Mouse (Mus musculus) lung, postnatal 0 days (tissue): Measurements from ENCODE around the gene Rps6ka5. TPM values are rescaled to one million over a fixed set of nuclear protein-coding genes. Genes with fewer than 3 reads are reported as not detected.

ENCODE experiments used
- ATAC-seq: fragments of 200-750 bp; cut with Nextera tagmentation; 2 replicates; pipeline ENCODE4 v1.8.0; 2017; ENCODE audit warnings: moderate library complexity
- DNase-seq: peaks from one replicate; pipeline ENCODE4 v3.0.0-alpha.2; 2016; ENCODE audit warnings: low spot score
- H3K27ac ChIP-seq: fragments of 300-500 bp; sonication (generic); 2 replicates; pipeline ENCODE4 v1.5.1; 2014; ENCODE audit warnings: antibody characterized with exemption, mild to moderate bottlenecking, low read length, mixed read lengths
- H3K27me3 ChIP-seq: fragments of 300-500 bp; sonication (generic); replicated peaks from 2 replicates; pipeline ENCODE4 v1.6.1; 2014; ENCODE audit warnings: low read length, mixed read lengths; ENCODE audit not compliant: insufficient read depth
- H3K36me3 ChIP-seq: fragments of 300-500 bp; sonication (generic); 2 replicates; pipeline ENCODE4 v1.6.1; 2014; ENCODE audit warnings: low read length, mixed read lengths; ENCODE audit not compliant: insufficient read depth
- H3K4me1 ChIP-seq: fragments of 300-500 bp; sonication (generic); 2 replicates; pipeline ENCODE4 v1.6.1; 2014; ENCODE audit warnings: antibody characterized with exemption, low read depth, low read length, mixed read lengths; ENCODE audit not compliant: insufficient read depth
- H3K4me2 ChIP-seq: fragments of 300-500 bp; sonication (generic); replicated peaks from 2 replicates; pipeline ENCODE4 v1.6.1; 2014; ENCODE audit warnings: low read depth, mild to moderate bottlenecking, low read length, moderate library complexity, mixed read lengths
- H3K4me3 ChIP-seq: fragments of 300-500 bp; sonication (generic); 2 replicates; pipeline ENCODE4 v1.5.1; 2014; ENCODE audit warnings: low read depth, low read length
- H3K9ac ChIP-seq: fragments of 300-500 bp; sonication (generic); replicated peaks from 2 replicates; pipeline ENCODE4 v1.6.1; 2014; ENCODE audit warnings: low read depth, mild to moderate bottlenecking
- H3K9me3 ChIP-seq: fragments of 300-500 bp; sonication (generic); 2 replicates; pipeline ENCODE4 v1.6.1; 2016; ENCODE audit warnings: low read length, mixed read lengths
- CTCF ChIP-seq: IDR thresholded peaks from 2 replicates; pipeline ENCODE4 v1.5.1; 2016; ENCODE audit warnings: antibody characterized with exemption, mild to moderate bottlenecking
- EP300 ChIP-seq: IDR thresholded peaks from 2 replicates; pipeline ENCODE4 v1.6.1; 2016; ENCODE audit warnings: antibody characterized with exemption, mild to moderate bottlenecking, control low read depth
- WGBS: fragments of 180-500 bp; shearing (Covaris S2); extraction: QIAGEN DNeasy Blood & Tissue Kit; methylation state at CpG from one replicate; pipeline ENCODE4 v1.1.7; 2014; 5-methylcytosine and 5-hydroxymethylcytosine counted together
- polyA plus RNA-seq: library from polyadenylated mRNA; unstranded; fragments of >200 nt; fragmentation: Nextera tagmentation; extraction: Ambion mirVana; gene quantifications from 2 replicates; pipeline ENCODE4 v1.2.1, GENCODE M21; 2015

Gene Rps6ka5
- polyA plus RNA-seq, 1 experiment from 2014 or later: 2.3 TPM

- no peaks in the 10 kb centered on the region for H3K36me3 ChIP-seq
- WGBS: 65% methylated on average over 7 of the region's 7 CpGs
- no peaks in the 10 kb centered on the region for H3K27me3 ChIP-seq
- DNase-seq (no peak), ATAC-seq (no peak)
- H3K27ac ChIP-seq: no peak overlapping the region
- no peak overlapping the region for H3K9ac ChIP-seq
- no peaks in the 10 kb centered on the region for H3K9me3 ChIP-seq
- H3K4me1 ChIP-seq: no peaks in the 10 kb centered on the region
- H3K4me2 ChIP-seq: no peak overlapping the region
- no peak for TF ChIP-seq EP300
- TF ChIP-seq CTCF: no peak
- no peak overlapping the region for H3K4me3 ChIP-seq
These were observed 45.0 kb downstream of the Rps6ka5 start for GRCm38 (mm10) chr12:100681752-100682151.

GRCm38 (mm10) chr12:100681241-100681640 is 45.5 kb downstream of the Rps6ka5 start:
- Histone ChIP-seq H3K4me1 (no peaks in the 10 kb centered on the region), H3K27ac (no peak overlapping the region), H3K9ac (no peak overlapping the region), H3K4me3 (no peak overlapping the region), H3K4me2 (no peak overlapping the region), H3K36me3 (no peaks in the 10 kb centered on the region), H3K9me3 (no peaks in the 10 kb centered on the region), H3K27me3 (no peaks in the 10 kb centered on the region)
- TF ChIP-seq EP300 (no peak), CTCF (no peak)
- WGBS: 58% methylated on average over 1 of the region's 1 CpGs
- DNase-seq (no peak), ATAC-seq (no peak)

GRCm38 (mm10) chr12:100680676-100681075 is 46.1 kb downstream of the Rps6ka5 start:
- ATAC-seq: no peak
- WGBS: 83% methylated on average over 5 of the region's 5 CpGs
- TF ChIP-seq CTCF (no peak), EP300 (no peak)

GRCm38 (mm10) chr12:100670647-100671199 is 56.1 kb downstream of the Rps6ka5 start:
- no peaks in the 10 kb centered on the region for H3K4me1 ChIP-seq
- H3K27ac ChIP-seq: no peak overlapping the region
- H3K9ac ChIP-seq: no peak overlapping the region
- no peaks in the 10 kb centered on the region for H3K9me3 ChIP-seq
- no peak for TF ChIP-seq EP300
- no peak for TF ChIP-seq CTCF
- ATAC-seq (no peak), DNase-seq (no peak)
- H3K36me3 ChIP-seq: no peaks in the 10 kb centered on the region
- no peak overlapping the region for H3K4me3 ChIP-seq
- H3K27me3 ChIP-seq: no peaks in the 10 kb centered on the region
- WGBS: 72% methylated on average over 2 of the region's 2 CpGs
- H3K4me2 ChIP-seq: no peak overlapping the region

More at GRCm38 (mm10) chr12:100680676-100681075, 46.1 kb downstream of the Rps6ka5 start:
- no peaks in the 10 kb centered on the region for H3K4me1 ChIP-seq
- no peaks in the 10 kb centered on the region for H3K9me3 ChIP-seq
- no peak overlapping the region for H3K9ac ChIP-seq
- no peak for DNase-seq
- no peaks in the 10 kb centered on the region for H3K36me3 ChIP-seq
- H3K27me3 ChIP-seq: no peaks in the 10 kb centered on the region
- H3K4me3 ChIP-seq: no peak overlapping the region
- no peak overlapping the region for H3K27ac ChIP-seq
- no peak overlapping the region for H3K4me2 ChIP-seq

GRCm38 (mm10) chr12:100665294-100665693 is 61.5 kb downstream of the Rps6ka5 start:
- no peaks in the 10 kb centered on the region for H3K4me1 ChIP-seq
- H3K4me2 ChIP-seq: no peak overlapping the region
- no peaks in the 10 kb centered on the region for H3K36me3 ChIP-seq
- no peaks in the 10 kb centered on the region for H3K9me3 ChIP-seq
- no peak for ATAC-seq
- no peak overlapping the region for H3K4me3 ChIP-seq
- no peak overlapping the region for H3K9ac ChIP-seq
- no peaks in the 10 kb centered on the region for H3K27me3 ChIP-seq
- DNase-seq: no peak
- 78% methylated on average over 4 of the region's 4 CpGs for WGBS
- H3K27ac ChIP-seq: no peak overlapping the region
- no peak for TF ChIP-seq CTCF
- TF ChIP-seq EP300: no peak

- Histone ChIP-seq H3K4me2 (no peak overlapping the region), H3K27me3 (no peaks in the 10 kb centered on the region), H3K27ac (no peak overlapping the region), H3K9me3 (no peaks in the 10 kb centered on the region), H3K4me1 (no peaks in the 10 kb centered on the region), H3K36me3 (no peaks in the 10 kb centered on the region), H3K9ac (no peak overlapping the region), H3K4me3 (no peak overlapping the region)
- ATAC-seq (no peak), DNase-seq (no peak)
- TF ChIP-seq CTCF (no peak), EP300 (no peak)
- WGBS: 86% methylated on average over 2 of the region's 2 CpGs
These were observed 66.7 kb downstream of the Rps6ka5 start for GRCm38 (mm10) chr12:100660076-100660475.

GRCm38 (mm10) chr12:100655972-100656371 is 70.8 kb downstream of the Rps6ka5 start:
- Histone ChIP-seq H3K27ac (no peak overlapping the region), H3K27me3 (no peaks in the 10 kb centered on the region), H3K4me2 (no peak overlapping the region), H3K4me3 (no peak overlapping the region), H3K36me3 (no peaks in the 10 kb centered on the region), H3K9ac (no peak overlapping the region), H3K4me1 (no peaks in the 10 kb centered on the region), H3K9me3 (no peaks in the 10 kb centered on the region)
- 51% methylated on average over 4 of the region's 4 CpGs for WGBS
- DNase-seq (peak; percentile 68), ATAC-seq (peak; percentile 68)
- TF ChIP-seq EP300: no peak
- no peak for TF ChIP-seq CTCF
